Mouse (Mus musculus) gastrocnemius, adult 2 months (tissue): Measurements from ENCODE around the gene Sept4. TPM values are rescaled to one million over a fixed set of nuclear protein-coding genes. Genes with fewer than 3 reads are reported as not detected.

Source experiments
- DNase-seq: peaks from one replicate; pipeline ENCODE4 v3.0.0; 2022
- H3K27ac ChIP-seq: fragments of 200-600 bp; 2 replicates; pipeline ENCODE4 v1.8.1; 2022; ENCODE audit warnings: mild to moderate bottlenecking
- H3K4me3 ChIP-seq: fragments of 200-600 bp; 2 replicates; pipeline ENCODE4 v1.8.1; 2022; ENCODE audit warnings: mild to moderate bottlenecking, moderate library complexity
- CTCF ChIP-seq: fragments of 200-600 bp; IDR thresholded peaks from 2 replicates; pipeline ENCODE4 v1.8.1; 2022; ENCODE audit warnings: antibody characterized with exemption, mild to moderate bottlenecking, moderate library complexity
- intact Hi-C: fragments of 180-260 bp; cut with DNase I; formaldehyde crosslinking; loops from one replicate; pipeline ENCODE4 v1.15.1; 2025
- total RNA-seq, 2 experiments: library from RNA; stranded (reverse); gene quantifications; 2 replicates each; pipeline ENCODE4 v1.2.3; 2021

Gene Sept4
- total RNA-seq, 2 experiments from 2014 or later: 13.0 to 15.2 TPM

DNA sequence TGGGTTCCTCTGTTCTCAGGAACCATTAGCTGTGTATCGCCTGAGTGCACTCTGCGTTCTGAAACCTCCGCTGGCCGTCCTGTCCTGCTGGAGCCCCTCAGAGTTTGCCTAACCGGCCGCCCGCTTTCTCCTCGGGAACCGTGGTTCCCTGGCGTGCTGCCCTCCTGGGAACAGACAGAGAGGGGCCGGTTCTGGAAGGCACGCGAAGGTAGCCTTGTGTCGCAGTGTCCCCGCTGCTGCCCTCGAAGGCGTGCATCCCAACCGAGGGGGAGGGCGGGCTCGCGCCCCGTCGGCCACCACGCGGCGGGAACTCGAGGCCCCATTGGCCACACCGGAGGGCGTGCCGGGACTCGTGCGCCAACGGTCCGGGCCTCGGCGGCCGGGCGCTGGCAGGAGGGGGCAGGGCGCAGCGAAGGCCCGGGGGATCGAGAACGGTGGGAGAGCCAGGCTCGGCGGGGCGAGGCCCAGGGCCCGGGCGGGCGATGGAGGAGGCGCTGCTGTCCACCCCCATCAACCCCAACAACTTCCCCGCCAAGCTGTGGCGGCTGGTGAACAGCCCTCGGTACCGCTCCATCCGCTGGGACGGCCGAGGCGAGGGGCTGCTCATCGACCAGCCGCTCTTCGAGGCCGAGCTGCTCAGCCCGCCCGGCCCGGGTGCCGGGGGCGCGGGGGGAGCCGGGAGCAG is 48.2 kb downstream of the Sept4 start, which contains the start of gene Hsf5:
Gene Hsf5, plus strand, starts transcription at position 375 of the 685 bp plus-strand sequence.
- H3K27ac ChIP-seq: no peak within 1 kb of the TSS
- H3K4me3 ChIP-seq: no peak within 1 kb of the TSS
- no peak for DNase-seq
- intact Hi-C loops: no loop called here
- TF ChIP-seq CTCF: no peak

GRCm38 (mm10) chr11:87617606-87618005 is 48.9 kb downstream of the Sept4 start:
- no peak overlapping the region for H3K27ac ChIP-seq
- no peak for TF ChIP-seq CTCF
- intact Hi-C loops: no loop called here

DNA sequence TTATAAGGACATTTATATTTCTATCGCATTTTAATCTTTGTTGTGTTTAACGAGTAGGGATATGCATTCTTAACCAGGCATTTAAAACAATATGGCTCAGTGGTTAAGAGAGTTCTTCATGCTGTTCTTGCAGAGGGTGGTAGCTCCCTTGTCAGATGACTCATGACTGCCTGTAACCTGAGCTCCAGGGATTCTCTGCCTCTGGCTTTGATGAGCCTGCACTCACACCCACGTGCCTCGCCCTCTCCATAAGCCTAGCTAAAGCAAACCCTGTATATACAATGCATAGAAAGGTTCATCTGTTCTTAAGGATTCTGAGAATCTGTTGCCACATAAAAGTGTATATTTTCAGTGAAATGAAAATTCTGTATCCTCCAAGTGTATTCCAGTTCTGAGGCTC is 54.5 kb downstream of the Sept4 start:
- Histone ChIP-seq H3K27ac (no peak overlapping the region), H3K4me3 (no peak overlapping the region)
- DNase-seq: no peak
- intact Hi-C loops: no loop called here
- TF ChIP-seq CTCF: no peak

More at GRCm38 (mm10) chr11:87617606-87618005, 48.9 kb downstream of the Sept4 start:
- no peak overlapping the region for H3K4me3 ChIP-seq
- DNase-seq: no peak

DNA sequence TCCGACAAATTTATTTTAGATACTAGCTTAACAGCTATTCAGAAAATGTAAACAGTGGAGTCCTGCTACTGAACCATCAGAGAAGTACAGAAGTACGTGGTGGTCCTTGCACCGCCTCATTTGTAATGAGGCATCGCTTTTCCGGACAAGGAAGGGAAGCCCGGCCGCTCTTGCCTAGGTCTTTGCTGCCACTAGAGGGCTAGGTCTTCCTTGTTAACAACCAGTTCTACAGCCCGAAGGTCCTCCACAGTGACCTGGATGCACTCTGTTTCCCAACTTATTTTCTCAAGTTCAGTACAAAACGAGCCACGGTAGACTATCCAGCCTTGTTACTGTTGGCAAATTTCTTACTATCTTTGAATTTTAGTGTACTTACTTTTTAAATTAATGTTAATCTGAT is 61.2 kb downstream of the Sept4 start:
- TF ChIP-seq CTCF: peak; percentile 60
- DNase-seq: no peak
- no peak overlapping the region for H3K27ac ChIP-seq
- intact Hi-C loops: no loop called here
- no peak overlapping the region for H3K4me3 ChIP-seq

- intact Hi-C loops: no loop called here
- no peak for DNase-seq
- H3K27ac ChIP-seq: peak overlapping the region; percentile 84
- TF ChIP-seq CTCF: no peak
- H3K4me3 ChIP-seq: peak overlapping the region; percentile 79
Observed at GRCm38 (mm10) chr11:87638793-87639192, 70.1 kb downstream of the Sept4 start.

DNA sequence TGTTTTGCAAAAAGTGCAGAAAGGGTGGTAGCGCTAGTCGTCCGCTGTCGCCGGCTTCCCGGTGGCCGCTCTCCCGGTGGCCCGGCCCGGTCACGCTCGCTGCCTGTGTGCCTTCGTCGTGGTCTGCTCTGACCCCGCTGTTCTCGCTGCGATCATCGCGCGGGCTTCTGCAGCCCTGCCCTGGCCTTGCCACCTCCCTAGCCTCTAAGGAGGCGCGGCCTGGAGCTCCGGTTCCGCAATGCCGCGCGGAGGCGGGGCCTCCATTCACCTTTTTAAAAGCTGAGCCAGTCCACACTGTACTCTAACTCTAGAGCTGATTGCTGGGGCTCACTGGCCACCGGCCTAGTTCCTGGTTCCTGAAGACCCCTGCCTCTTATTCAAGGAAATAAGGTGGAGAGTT is 70.5 kb downstream of the Sept4 start:
- H3K4me3 ChIP-seq: peak overlapping the region; percentile 79
- peak overlapping the region; percentile 84 for H3K27ac ChIP-seq
- no peak for TF ChIP-seq CTCF
- intact Hi-C loops: no loop called here
- peak; percentile 71 for DNase-seq

Other genes starting within 250 kb of the Sept4 start
- gene Ppm1e, start 209.9 kb upstream of the Sept4 start, total RNA-seq: under 1 TPM; 0.36 to 0.50 TPM
- gene Rad51c, start 163.9 kb upstream of the Sept4 start, total RNA-seq: under 1 TPM; 0.26 to 0.45 TPM
- not detected for gene Tex14, start 163.8 kb upstream of the Sept4 start, total RNA-seq
- not detected for gene Gm11492, start 2.2 kb upstream of the Sept4 start, total RNA-seq
- gene Mtmr4, start 23.3 kb downstream of the Sept4 start, total RNA-seq: 10 to 100 TPM; 10.6 to 12.4 TPM
- not detected for gene Hsf5, start 48.3 kb downstream of the Sept4 start, total RNA-seq
- gene Rnf43, start 93.8 kb downstream of the Sept4 start, total RNA-seq: under 1 TPM; 0.39 to 0.89 TPM
- gene Supt4a, start 168.6 kb downstream of the Sept4 start, total RNA-seq: 10 to 100 TPM; 36.8 TPM
- not detected for gene Tspoap1, start 191.6 kb downstream of the Sept4 start, total RNA-seq
- gene Mpo, start 224.7 kb downstream of the Sept4 start, total RNA-seq: not detected